Mouse (Mus musculus) urinary bladder, postnatal 10 days (tissue): ENCODE results near the gene AL607142.1.

ENCODE experiments used
- DNase-seq: peaks from one replicate; pipeline ENCODE4 v3.0.0; 2022; ENCODE audit warnings: low spot score

AL607142.1 gene

GRCm38 (mm10) chr4:120057529-120057928, 7.3 kb upstream of the AL607142.1 start:
- DNase-seq = no peak

GRCm38 (mm10) chr4:120058157-120058556, 6.6 kb upstream of the AL607142.1 start:
- DNase-seq = no peak

GRCm38 (mm10) chr4:120058794-120059193, 6.0 kb upstream of the AL607142.1 start:
- no peak for DNase-seq

GRCm38 (mm10) chr4:120061727-120062126, 3.1 kb upstream of the AL607142.1 start:
- no peak for DNase-seq

- no peak for DNase-seq
Measured at GRCm38 (mm10) chr4:120062198-120062597, 2.6 kb upstream of the AL607142.1 start.

GRCm38 (mm10) chr4:120062754-120063153, 2.0 kb upstream of the AL607142.1 start:
- no peak for DNase-seq

GRCm38 (mm10) chr4:120063353-120064124, 1.3 kb upstream of the AL607142.1 start:
- DNase-seq = no peak

GRCm38 (mm10) chr4:120066841-120067591, 2.2 kb downstream of the AL607142.1 start:
- DNase-seq = no peak

- no peak for DNase-seq
Measured at GRCm38 (mm10) chr4:120067592-120068235, 2.9 kb downstream of the AL607142.1 start.

GRCm38 (mm10) chr4:120068883-120069581, 4.2 kb downstream of the AL607142.1 start:
- DNase-seq = no peak

GRCm38 (mm10) chr4:120069582-120069980, 4.8 kb downstream of the AL607142.1 start:
- DNase-seq = no peak

- DNase-seq = no peak
Measured at GRCm38 (mm10) chr4:120071411-120071810, 6.6 kb downstream of the AL607142.1 start.

- DNase-seq = no peak
Measured at GRCm38 (mm10) chr4:120071842-120072507, 7.2 kb downstream of the AL607142.1 start.

GRCm38 (mm10) chr4:120074061-120074460, 9.3 kb downstream of the AL607142.1 start:
- DNase-seq = no peak

- no peak for DNase-seq
Measured at GRCm38 (mm10) chr4:120077322-120077721, 12.5 kb downstream of the AL607142.1 start.

- no peak for DNase-seq
Measured at GRCm38 (mm10) chr4:120082527-120082926, 17.7 kb downstream of the AL607142.1 start.

GRCm38 (mm10) chr4:120083700-120084099, 18.9 kb downstream of the AL607142.1 start:
- no peak for DNase-seq

GRCm38 (mm10) chr4:120089536-120089935, 24.7 kb downstream of the AL607142.1 start:
- DNase-seq = no peak

GRCm38 (mm10) chr4:120091997-120092783, 27.4 kb downstream of the AL607142.1 start:
- no peak for DNase-seq

GRCm38 (mm10) chr4:120096935-120097334, 32.1 kb downstream of the AL607142.1 start:
- no peak for DNase-seq

- DNase-seq = no peak
Measured at GRCm38 (mm10) chr4:120101186-120101585, 36.4 kb downstream of the AL607142.1 start.
